Mouse (Mus musculus): ENCODE measurements at regions not wholly inside any gene's neighbourhood (a gene's known extent, or its start where the extent isn't known, plus 50 kb on each side); places are given as distances from the start of the nearest gene placed in this dataset.
"Not testable (repeated sequence)": the region's sequence is repeated elsewhere in the genome, so short reads cannot be mapped to it uniquely, and the experiment has no call there.

DNA sequence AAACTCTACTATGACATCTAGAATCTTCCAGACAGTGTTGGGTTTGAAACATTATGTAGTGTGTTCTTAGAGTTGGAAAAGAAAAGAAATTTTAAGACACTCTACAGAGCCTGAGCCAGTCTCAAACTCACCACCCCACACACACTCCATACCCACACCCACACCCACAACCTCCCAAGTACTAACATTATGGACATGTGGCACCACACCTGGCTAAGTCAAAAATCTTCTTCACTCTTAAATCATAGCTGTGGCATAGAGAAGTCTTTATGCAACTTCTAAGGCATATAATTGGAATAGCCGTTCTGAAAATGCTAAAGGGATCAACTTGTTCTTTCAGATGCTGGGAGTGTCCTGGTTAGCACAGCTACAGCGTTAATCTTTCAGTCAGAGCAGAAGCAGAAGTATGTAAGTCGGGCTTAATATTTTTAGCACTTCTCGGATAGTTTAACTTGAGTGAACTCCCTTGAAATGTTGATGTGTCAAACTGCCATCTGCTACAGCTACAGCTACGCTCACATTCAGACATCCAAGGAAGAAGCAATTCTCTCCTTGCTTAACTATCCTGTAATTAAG is 68.6 kb upstream of the Creb1 start:
- no peaks in the 10 kb centered on the region for H3K79me2 ChIP-seq (ENCODE audit: control insufficient read depth, insufficient read depth)
- no peak overlapping the region for H3ac ChIP-seq (ENCODE audit: control insufficient read depth, insufficient read length, low read depth)
- H3K79me3 ChIP-seq (ENCODE audit: low read depth) = no peaks in the 10 kb centered on the region
- no peaks in the 10 kb centered on the region for H3K27me3 ChIP-seq (ENCODE audit: control insufficient read depth, insufficient read depth, insufficient read length)
- H3K4me3 ChIP-seq (ENCODE audit: insufficient read depth, poor library complexity, severe bottlenecking) = no peak overlapping the region
- no peak for TF ChIP-seq FOSL1 (IDR thresholded peaks at IDR 0.05; ENCODE audit: insufficient read depth, low read length, poor library complexity, severe bottlenecking)
- TF ChIP-seq CEBPB (IDR thresholded peaks at IDR 0.05; ENCODE audit: low read depth) = no peak
- no peak for TF ChIP-seq CTCF (IDR thresholded peaks at IDR 0.05; ENCODE audit: control insufficient read depth, insufficient read depth, insufficient read length)
- no peak for TF ChIP-seq MYOG (IDR thresholded peaks at IDR 0.05; ENCODE audit: control insufficient read depth, extremely low read depth, insufficient read length)
- TF ChIP-seq MYOD1 (IDR thresholded peaks at IDR 0.05; ENCODE audit: control insufficient read depth, insufficient read length, low read depth) = no peak
- TF ChIP-seq MAX (IDR thresholded peaks at IDR 0.05) = no peak
- TF ChIP-seq USF1 (IDR thresholded peaks at IDR 0.05; ENCODE audit: low read depth) = no peak
- H3K36me3 ChIP-seq (ENCODE audit: control insufficient read depth, insufficient read depth) = no peaks in the 10 kb centered on the region

DNA sequence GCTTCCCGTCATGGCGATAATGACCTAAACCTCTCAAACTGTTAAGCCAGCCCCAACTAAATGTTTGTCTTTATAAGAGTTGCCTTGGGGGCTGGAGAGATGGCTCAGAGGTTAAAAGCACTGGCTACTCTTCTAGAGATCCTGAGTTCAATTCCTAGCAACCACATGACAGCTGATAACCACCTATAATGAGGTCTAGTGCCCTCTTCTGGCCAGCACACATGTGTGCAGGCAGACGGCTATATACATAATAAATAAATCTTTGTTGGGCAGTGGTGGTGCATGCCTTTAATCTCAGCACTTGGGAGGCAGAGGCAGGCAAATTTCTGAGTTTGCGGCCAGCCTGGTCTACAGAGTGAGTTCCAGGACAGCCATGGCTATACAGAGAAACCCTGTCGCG is 70.8 kb upstream of the Creb1 start:
- not testable (repeated sequence) for H3ac ChIP-seq (ENCODE audit: control insufficient read depth, insufficient read length, low read depth); H3K36me3 ChIP-seq (ENCODE audit: control insufficient read depth, insufficient read depth)

DNA sequence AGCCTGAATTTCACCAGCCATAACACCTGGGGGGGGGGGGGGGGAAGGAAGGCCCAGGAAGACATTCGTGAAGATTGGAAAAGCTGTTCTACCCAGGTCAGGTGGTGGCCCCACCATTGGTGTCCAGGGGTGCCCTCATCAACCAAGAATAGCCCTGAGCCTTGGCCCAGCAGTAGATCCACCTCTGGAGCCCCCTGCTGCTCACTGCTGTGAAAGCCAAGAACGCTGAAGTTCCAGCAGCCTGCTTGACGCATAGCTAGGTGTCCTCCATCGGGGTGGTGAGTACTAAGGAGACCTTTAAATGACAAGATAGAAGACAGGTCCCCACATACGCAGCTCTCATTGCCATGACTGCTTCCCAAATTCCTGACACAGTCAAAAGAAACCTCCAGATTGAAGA is 74.6 kb upstream of the Creb1 start:
- Histone ChIP-seq H3K4me3 (ENCODE audit: insufficient read depth, poor library complexity, severe bottlenecking) (no peak overlapping the region), H3K27me3 (ENCODE audit: control insufficient read depth, insufficient read depth, insufficient read length) (no peaks in the 10 kb centered on the region), H3K36me3 (ENCODE audit: control insufficient read depth, insufficient read depth) (no peaks in the 10 kb centered on the region), H3ac (ENCODE audit: control insufficient read depth, insufficient read length, low read depth) (no peak overlapping the region), H3K79me3 (ENCODE audit: low read depth) (no peaks in the 10 kb centered on the region), H3K79me2 (ENCODE audit: control insufficient read depth, insufficient read depth) (no peaks in the 10 kb centered on the region)
- no peak for TF ChIP-seq USF1 (IDR thresholded peaks at IDR 0.05; ENCODE audit: low read depth)
- TF ChIP-seq CEBPB (IDR thresholded peaks at IDR 0.05; ENCODE audit: low read depth) = no peak
- no peak for TF ChIP-seq MYOD1 (IDR thresholded peaks at IDR 0.05; ENCODE audit: control insufficient read depth, insufficient read length, low read depth)
- no peak for TF ChIP-seq FOSL1 (IDR thresholded peaks at IDR 0.05; ENCODE audit: insufficient read depth, low read length, poor library complexity, severe bottlenecking)
- TF ChIP-seq MYOG (IDR thresholded peaks at IDR 0.05; ENCODE audit: control insufficient read depth, extremely low read depth, insufficient read length) = no peak
- TF ChIP-seq CTCF (IDR thresholded peaks at IDR 0.05; ENCODE audit: control insufficient read depth, insufficient read depth, insufficient read length) = no peak
- no peak for TF ChIP-seq MAX (IDR thresholded peaks at IDR 0.05)

More for the DNA sequence above, 70.8 kb upstream of the Creb1 start:
- not testable (repeated sequence) for H3K4me3 ChIP-seq (ENCODE audit: insufficient read depth, poor library complexity, severe bottlenecking); H3K79me3 ChIP-seq (ENCODE audit: low read depth); H3K79me2 ChIP-seq (ENCODE audit: control insufficient read depth, insufficient read depth); H3K27me3 ChIP-seq (ENCODE audit: control insufficient read depth, insufficient read depth, insufficient read length)

DNA sequence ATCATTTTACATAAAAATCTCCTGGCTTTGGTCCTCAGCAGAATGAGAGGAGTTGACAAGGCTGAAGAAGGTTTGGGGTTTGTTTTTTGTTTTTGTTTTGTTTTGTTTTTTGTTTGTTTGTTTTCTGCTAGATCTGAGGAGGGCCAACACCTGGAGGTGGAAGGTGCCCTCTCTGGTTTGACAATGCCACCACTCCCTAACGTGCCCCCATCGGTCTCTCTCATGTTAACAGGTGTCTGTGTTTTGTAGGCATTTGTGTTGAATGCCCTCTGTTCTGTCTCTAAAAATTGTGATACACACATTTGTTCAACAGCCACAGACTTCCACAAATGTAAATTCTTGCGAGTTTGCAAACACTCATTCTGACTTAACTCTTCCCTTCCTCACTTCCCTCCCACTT is 83.3 kb upstream of the Creb1 start:
- Histone ChIP-seq H3K36me3 (ENCODE audit: control insufficient read depth, insufficient read depth) (no peaks in the 10 kb centered on the region), H3K79me2 (ENCODE audit: control insufficient read depth, insufficient read depth) (no peaks in the 10 kb centered on the region), H3K4me3 (ENCODE audit: insufficient read depth, poor library complexity, severe bottlenecking) (no peak overlapping the region)

DNA sequence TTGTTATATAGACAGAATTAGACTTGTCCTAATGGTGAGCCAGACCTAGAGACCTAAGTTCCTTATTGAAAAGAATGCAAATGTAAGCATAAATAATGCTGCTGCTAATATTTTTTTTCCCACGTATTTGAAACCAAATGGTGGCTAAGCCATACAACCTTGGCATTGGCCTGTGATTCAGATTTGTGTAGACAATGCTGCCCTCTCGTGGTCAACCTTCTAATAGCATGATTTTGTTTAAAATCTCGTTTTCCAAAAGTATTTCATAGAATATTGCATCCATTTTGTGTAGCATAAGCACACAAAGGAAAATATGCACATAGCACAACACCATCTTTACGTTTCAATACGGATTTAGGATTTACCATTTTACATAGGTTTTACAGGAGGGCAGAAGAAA is 84.4 kb upstream of the Creb1 start:
- no peak for TF ChIP-seq MYOD1 (IDR thresholded peaks at IDR 0.05; ENCODE audit: control insufficient read depth, insufficient read length, low read depth)
- TF ChIP-seq CEBPB (IDR thresholded peaks at IDR 0.05; ENCODE audit: low read depth) = no peak
- no peak for TF ChIP-seq MYOG (IDR thresholded peaks at IDR 0.05; ENCODE audit: control insufficient read depth, extremely low read depth, insufficient read length)
- no peak for TF ChIP-seq CTCF (IDR thresholded peaks at IDR 0.05; ENCODE audit: control insufficient read depth, insufficient read depth, insufficient read length)
- TF ChIP-seq FOSL1 (IDR thresholded peaks at IDR 0.05; ENCODE audit: insufficient read depth, low read length, poor library complexity, severe bottlenecking) = no peak
- TF ChIP-seq USF1 (IDR thresholded peaks at IDR 0.05; ENCODE audit: low read depth) = no peak
- TF ChIP-seq MAX (IDR thresholded peaks at IDR 0.05) = no peak
- Histone ChIP-seq H3K79me2 (ENCODE audit: control insufficient read depth, insufficient read depth) (no peaks in the 10 kb centered on the region), H3K27me3 (ENCODE audit: control insufficient read depth, insufficient read depth, insufficient read length) (no peaks in the 10 kb centered on the region), H3K4me3 (ENCODE audit: insufficient read depth, poor library complexity, severe bottlenecking) (no peak overlapping the region), H3K79me3 (ENCODE audit: low read depth) (no peaks in the 10 kb centered on the region), H3ac (ENCODE audit: control insufficient read depth, insufficient read length, low read depth) (no peak overlapping the region), H3K36me3 (ENCODE audit: control insufficient read depth, insufficient read depth) (no peaks in the 10 kb centered on the region)

More for the DNA sequence above, 83.3 kb upstream of the Creb1 start:
- Histone ChIP-seq H3K27me3 (ENCODE audit: control insufficient read depth, insufficient read depth, insufficient read length) (no peaks in the 10 kb centered on the region), H3ac (ENCODE audit: control insufficient read depth, insufficient read length, low read depth) (no peak overlapping the region), H3K79me3 (ENCODE audit: low read depth) (no peaks in the 10 kb centered on the region)
- TF ChIP-seq FOSL1 (IDR thresholded peaks at IDR 0.05; ENCODE audit: insufficient read depth, low read length, poor library complexity, severe bottlenecking) (no peak), MYOG (IDR thresholded peaks at IDR 0.05; ENCODE audit: control insufficient read depth, extremely low read depth, insufficient read length) (no peak), USF1 (IDR thresholded peaks at IDR 0.05; ENCODE audit: low read depth) (no peak), MYOD1 (IDR thresholded peaks at IDR 0.05; ENCODE audit: control insufficient read depth, insufficient read length, low read depth) (no peak), MAX (IDR thresholded peaks at IDR 0.05) (no peak), CEBPB (IDR thresholded peaks at IDR 0.05; ENCODE audit: low read depth) (no peak), CTCF (IDR thresholded peaks at IDR 0.05; ENCODE audit: control insufficient read depth, insufficient read depth, insufficient read length) (no peak)

DNA sequence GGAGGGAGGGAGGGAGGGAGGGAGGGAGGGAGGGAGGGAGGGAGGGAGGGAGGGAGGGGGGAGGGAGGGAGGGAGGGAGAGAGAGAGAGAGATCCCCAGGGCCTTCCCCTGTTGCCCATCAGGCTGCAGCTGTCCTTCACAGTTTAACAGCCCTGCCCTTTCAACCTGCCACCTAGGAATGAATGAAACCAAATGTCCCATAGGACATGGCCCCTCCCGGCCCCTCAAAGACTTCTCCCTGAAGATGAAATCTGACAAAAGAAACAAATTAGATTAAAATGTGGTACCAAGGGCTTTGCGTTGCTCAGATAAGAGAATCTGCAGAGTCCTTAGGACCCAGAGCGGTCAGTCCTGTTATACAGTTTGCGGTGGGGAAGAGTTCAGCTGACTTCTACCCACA is 86.0 kb upstream of the Creb1 start:
- no peaks in the 10 kb centered on the region for H3K36me3 ChIP-seq (ENCODE audit: control insufficient read depth, insufficient read depth)
- H3K27me3 ChIP-seq (ENCODE audit: control insufficient read depth, insufficient read depth, insufficient read length) = no peaks in the 10 kb centered on the region
- no peak for TF ChIP-seq MYOG (IDR thresholded peaks at IDR 0.05; ENCODE audit: control insufficient read depth, extremely low read depth, insufficient read length)
- TF ChIP-seq MYOD1 (IDR thresholded peaks at IDR 0.05; ENCODE audit: control insufficient read depth, insufficient read length, low read depth) = no peak
- TF ChIP-seq CTCF (IDR thresholded peaks at IDR 0.05; ENCODE audit: control insufficient read depth, insufficient read depth, insufficient read length) = no peak
- no peak for TF ChIP-seq FOSL1 (IDR thresholded peaks at IDR 0.05; ENCODE audit: insufficient read depth, low read length, poor library complexity, severe bottlenecking)
- TF ChIP-seq MAX (IDR thresholded peaks at IDR 0.05) = no peak
- no peak for TF ChIP-seq USF1 (IDR thresholded peaks at IDR 0.05; ENCODE audit: low read depth)
- TF ChIP-seq CEBPB (IDR thresholded peaks at IDR 0.05; ENCODE audit: low read depth) = no peak
- H3K4me3 ChIP-seq (ENCODE audit: insufficient read depth, poor library complexity, severe bottlenecking) = no peak overlapping the region
- H3ac ChIP-seq (ENCODE audit: control insufficient read depth, insufficient read length, low read depth) = no peak overlapping the region
- no peaks in the 10 kb centered on the region for H3K79me2 ChIP-seq (ENCODE audit: control insufficient read depth, insufficient read depth)
- H3K79me3 ChIP-seq (ENCODE audit: low read depth) = no peaks in the 10 kb centered on the region
